Comparison of ENCODE assay signal across 1 mouse cellular context in genomic region chr10:98972912-98973605, GRCm38 (mm10).
TF ChIP-seq lines count a peak whose summit lies in the region.

No protein-coding gene starts in this region.

TF ChIP-seq in CH12.LX, 34 proteins besides CTCF, POLR2A, EP300 and RAD21:
- no peak for TF ChIP-seq MAZ (IDR thresholded peaks at IDR 0.05; ENCODE audit: low read depth, low read length)
- TF ChIP-seq IRF4 (IDR thresholded peaks at IDR 0.05; ENCODE audit: low read depth, low read length) = no peak
- TF ChIP-seq BHLHE40 (IDR thresholded peaks at IDR 0.05; ENCODE audit: low read depth, low read length) = no peak
- TF ChIP-seq E2F4 (IDR thresholded peaks at IDR 0.05; ENCODE audit: insufficient replicate concordance, low read depth, low read length) = no peak
- TF ChIP-seq UBTF (IDR thresholded peaks at IDR 0.05; ENCODE audit: low read depth, low read length) = no peak
- no peak for TF ChIP-seq ELF1 (IDR thresholded peaks at IDR 0.05; ENCODE audit: low read depth, low read length)
- no peak for TF ChIP-seq CHD1 (IDR thresholded peaks at IDR 0.05; ENCODE audit: low read depth, low read length)
- peak; percentile 35; the same call in 1 of the 2 replicates for TF ChIP-seq ZNF384 (IDR thresholded peaks at IDR 0.05; ENCODE audit: low read depth, low read length)
